Mouse (Mus musculus) CH12.LX (cell line): ENCODE data around the gene 4930548H24Rik. TPM values are rescaled to one million over a fixed set of nuclear protein-coding genes. Genes with fewer than 3 reads are reported as not detected.

Experiments
- DNase-seq: peaks from one replicate; pipeline ENCODE4 v3.0.0-alpha.2; 2013; ENCODE audit errors: extremely low read depth
- H3K27ac ChIP-seq: 2 replicates; pipeline ENCODE4 v1.5.1; 2012; ENCODE audit warnings: low read depth, mild to moderate bottlenecking, control low read depth, moderate library complexity; ENCODE audit not compliant: insufficient read depth
- H3K27me3 ChIP-seq: replicated peaks from 2 replicates; pipeline ENCODE3; 2012; ENCODE audit warnings: inconsistent platforms
- H3K36me3 ChIP-seq, 2 experiments: replicated peaks in 1 of 2; 2 replicates each; pipeline versions ENCODE3 to v1.6.1; 2012; ENCODE audit warnings: inconsistent platforms in 1 of 2, low read length in 1 of 2, mild to moderate bottlenecking in 1 of 2, mixed read lengths in 1 of 2, moderate library complexity in 1 of 2; ENCODE audit not compliant: control insufficient read depth in 1 of 2, insufficient read depth in 1 of 2
- H3K4me1 ChIP-seq, 2 experiments: 2 replicates each; pipeline ENCODE4 v1.6.1; 2012; ENCODE audit warnings: inconsistent platforms in 1 of 2, moderate library complexity in 1 of 2; ENCODE audit not compliant: insufficient read depth in 2 of 2, control insufficient read depth in 1 of 2
- H3K4me2 ChIP-seq: 2 replicates; pipeline ENCODE4 v1.6.1; 2012; ENCODE audit warnings: low read depth, mild to moderate bottlenecking, control low read depth; ENCODE audit not compliant: poor library complexity, insufficient read depth, severe bottlenecking
- H3K4me3 ChIP-seq, 3 experiments: fragments of 150-350 bp in 1 of 3; sonication (generic) in 1 of 3; replicated peaks in 1 of 3; 2 replicates each; pipeline versions ENCODE3 to v1.5.1; 2011 to 2012; ENCODE audit warnings: low read depth in 2 of 3, low read length in 2 of 3, mild to moderate bottlenecking in 2 of 3, moderate library complexity in 2 of 3, control low read depth in 1 of 3, improper control_type of control experiment in 1 of 3, inconsistent platforms in 1 of 3, mixed read lengths in 1 of 3; ENCODE audit not compliant: poor library complexity in 1 of 3
- H3K79me2 ChIP-seq: replicated peaks from 2 replicates; pipeline ENCODE4 v1.6.1; 2012; ENCODE audit warnings: mild to moderate bottlenecking, moderate library complexity; ENCODE audit not compliant: control insufficient read depth, poor library complexity, insufficient read depth, severe bottlenecking; ENCODE audit errors: extremely low read depth
- H3K9ac ChIP-seq: 2 replicates; pipeline ENCODE4 v1.6.1; 2012; ENCODE audit warnings: low read depth, mild to moderate bottlenecking, control low read depth, moderate library complexity; ENCODE audit not compliant: insufficient read depth
- H3K9me3 ChIP-seq: replicated peaks from 2 replicates; pipeline ENCODE3; 2012; ENCODE audit warnings: low read length, inconsistent platforms, mixed read lengths
- CTCF ChIP-seq, 2 experiments: IDR thresholded peaks in 1 of 2; conservative IDR thresholded peaks in 1 of 2; 2 replicates each; pipeline ENCODE4 v1.5.1; 2011 to 2012; ENCODE audit warnings: low read depth in 2 of 2, low read length in 2 of 2, improper control_type of control experiment in 1 of 2, inconsistent platforms in 1 of 2, mild to moderate bottlenecking in 1 of 2, moderate library complexity in 1 of 2
- E2F4 ChIP-seq: IDR thresholded peaks from 2 replicates; pipeline ENCODE4 v1.6.1; 2011; ENCODE audit warnings: low read depth, low read length, improper control_type of control experiment; ENCODE audit not compliant: insufficient replicate concordance
- ETS1 ChIP-seq: conservative IDR thresholded peaks from 2 replicates; pipeline ENCODE4 v1.6.1; 2012; ENCODE audit warnings: low read depth, mild to moderate bottlenecking, inconsistent platforms, low read length, improper control_type of control experiment, moderate library complexity
- HCFC1 ChIP-seq: IDR thresholded peaks from 2 replicates; pipeline ENCODE4 v1.6.1; 2012; ENCODE audit warnings: low read depth, mild to moderate bottlenecking, inconsistent platforms, low read length, improper control_type of control experiment
- JUN ChIP-seq: IDR thresholded peaks from 2 replicates; pipeline ENCODE4 v1.6.1; 2011; ENCODE audit warnings: low read depth, mild to moderate bottlenecking, low read length, improper control_type of control experiment, moderate library complexity; ENCODE audit not compliant: insufficient read depth
- MAFK ChIP-seq: IDR thresholded peaks from 2 replicates; pipeline ENCODE4 v1.6.1; 2011; ENCODE audit warnings: low read length, improper control_type of control experiment; ENCODE audit not compliant: insufficient replicate concordance
- MAX ChIP-seq: IDR thresholded peaks from 2 replicates; pipeline ENCODE4 v1.6.1; 2011; ENCODE audit warnings: low read length, improper control_type of control experiment
- MAZ ChIP-seq: IDR thresholded peaks from 2 replicates; pipeline ENCODE4 v1.6.1; 2012; ENCODE audit warnings: low read depth, mild to moderate bottlenecking, inconsistent platforms, low read length, improper control_type of control experiment, moderate library complexity
- MXI1 ChIP-seq: IDR thresholded peaks from 2 replicates; pipeline ENCODE4 v1.6.1; 2011; ENCODE audit warnings: mild to moderate bottlenecking, low read depth, low read length, improper control_type of control experiment
- MYC ChIP-seq: IDR thresholded peaks from 2 replicates; pipeline ENCODE4 v1.6.1; 2011; ENCODE audit warnings: low read depth, mild to moderate bottlenecking, improper control_type of control experiment, low read length
- NRF1 ChIP-seq: IDR thresholded peaks from 2 replicates; pipeline ENCODE4 v1.6.1; 2014; ENCODE audit warnings: low read depth, mild to moderate bottlenecking, inconsistent platforms, low read length, improper control_type of control experiment, moderate library complexity
- POLR2A ChIP-seq: IDR thresholded peaks from 2 replicates; pipeline ENCODE4 v1.6.1; 2011; ENCODE audit warnings: low read depth, mild to moderate bottlenecking, improper control_type of control experiment, low read length
- POLR2AphosphoS2 ChIP-seq: IDR thresholded peaks from 2 replicates; pipeline ENCODE4 v1.6.1; 2011; ENCODE audit warnings: low read depth, low read length, improper control_type of control experiment
- RCOR1 ChIP-seq: conservative IDR thresholded peaks from 2 replicates; pipeline ENCODE4 v1.6.1; 2012; ENCODE audit warnings: low read depth, mild to moderate bottlenecking, inconsistent platforms, low read length, improper control_type of control experiment
- SIN3A ChIP-seq: IDR thresholded peaks from 2 replicates; pipeline ENCODE4 v1.6.1; 2012; ENCODE audit warnings: low read length, improper control_type of control experiment, inconsistent platforms
- TBP ChIP-seq: conservative IDR thresholded peaks from 2 replicates; pipeline ENCODE4 v1.6.1; 2011; ENCODE audit warnings: low read depth, low read length, improper control_type of control experiment
- ZNF384 ChIP-seq: IDR thresholded peaks from 2 replicates; pipeline ENCODE4 v1.6.1; 2012; ENCODE audit warnings: low read depth, low read length, improper control_type of control experiment, inconsistent platforms
- dilution Hi-C: fragments of 300-500 bp; cut with MboI; formaldehyde crosslinking; loops from 2 replicates; pipeline ENCODE4 v1.14.3; 2020; ENCODE audit warnings: low sequenced_read_pairs; ENCODE audit not compliant: extremely low pct_unique_long_range_greater_than_20kb, extremely low pct_ligation_motif_present
- in situ Hi-C: fragments of 300-500 bp; cut with MboI; formaldehyde crosslinking; loops from 3 replicates; pipeline ENCODE4 v1.14.3; 2019; ENCODE audit warnings: low sequenced_read_pairs, low pct_ligation_motif_present, low pct_unique_long_range_greater_than_20kb, mixed read lengths
- polyA plus RNA-seq: library from polyadenylated mRNA; unstranded; fragments of >175 nt; gene quantifications from 2 replicates; pipeline ENCODE4 v1.2.1, GENCODE M21; 2012; ENCODE audit warnings: low read depth; ENCODE audit not compliant: insufficient read length
- total RNA-seq, 2 experiments: library from RNA; depleted of rRNA; stranded (reverse); fragments of 300-350 nt in 1 of 2; fragments of >200 nt in 1 of 2; gene quantifications; 2 replicates each; pipeline ENCODE4 v1.2.3; 2012 to 2014

Gene 4930548H24Rik
- total and polyA plus RNA-seq, 3 experiments, result not detected

DNA sequence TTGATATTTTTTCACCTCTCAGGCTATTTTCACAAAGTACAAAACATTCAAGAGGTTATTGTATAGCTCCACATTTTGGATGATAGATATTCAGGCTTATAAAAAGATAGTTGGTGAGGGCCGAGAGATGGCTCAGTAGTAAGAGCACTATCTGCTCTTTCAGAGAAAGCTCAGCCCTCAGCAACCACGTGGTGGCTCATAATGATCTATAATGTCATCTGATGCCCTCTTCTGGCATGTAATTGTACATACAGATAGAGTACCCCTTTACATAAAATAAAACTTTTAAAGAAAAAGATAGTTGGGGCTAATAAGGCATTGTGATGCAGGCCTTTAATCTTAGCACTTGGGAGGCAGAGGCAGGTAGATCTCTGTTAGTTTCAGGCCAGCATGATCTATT is 43.0 kb downstream of the 4930548H24Rik start:
- Histone ChIP-seq H3K27ac (no peak overlapping the region), H3K4me3 (no peak overlapping the region), H3K27me3 (no peaks in the 10 kb centered on the region), H3K79me2 (peaks cover 28% of the 10 kb centered on the region), H3K9ac (no peak overlapping the region; the same call in 1 of the 2 replicates), H3K4me1 (peaks cover 7 to 33% of the 10 kb centered on the region in 2 experiments; a peak in 3 of 4 replicates), H3K9me3 (no peaks in the 10 kb centered on the region), H3K36me3 (peaks cover 34 to 52% of the 10 kb centered on the region in 2 experiments), H3K4me2 (no peak overlapping the region)
- TF ChIP-seq NRF1, result no peak
- peak in 1 of 2 experiments; percentile 42; a peak in 2 of 4 replicates for TF ChIP-seq CTCF (conservative IDR thresholded peaks at IDR 0.05 in 1 of 2, IDR thresholded peaks at IDR 0.05 in 1 of 2; ENCODE audit: low read depth in 2 of 2, low read length in 2 of 2)
- TF ChIP-seq E2F4, result no peak
- TF ChIP-seq JUN, result no peak
- TF ChIP-seq MAZ, result no peak
- peak; percentile 34; the same call in 1 of the 2 replicates for TF ChIP-seq MXI1
- TF ChIP-seq TBP, result no peak
- no peak for TF ChIP-seq HCFC1
- TF ChIP-seq MAX, result peak; percentile 62
- no peak for TF ChIP-seq SIN3A
- no peak for TF ChIP-seq ETS1
- no peak for TF ChIP-seq RCOR1
- TF ChIP-seq POLR2AphosphoS2, result no peak
- TF ChIP-seq MAFK, result no peak
- peak; percentile 89 for TF ChIP-seq MYC
- DNase-seq, result peak; percentile 31
- dilution Hi-C loops (no loop called here), in situ Hi-C loops (no loop called here)

- H3K36me3 ChIP-seq, result peaks cover 73 to 88% of the 10 kb centered on the region in 2 experiments
Measured at GRCm38 (mm10) chr5:31535228-31535627, 49.7 kb downstream of the 4930548H24Rik start.

More at GRCm38 (mm10) chr5:31535228-31535627, 49.7 kb downstream of the 4930548H24Rik start:
- no peak overlapping the region for H3K4me3 ChIP-seq
- no peaks in the 10 kb centered on the region for H3K79me2 ChIP-seq
- dilution Hi-C loops, result no loop called here
- DNase-seq, result no peak
- no peak overlapping the region for H3K4me2 ChIP-seq
- TF ChIP-seq E2F4 (no peak), CTCF (conservative IDR thresholded peaks at IDR 0.05 in 1 of 2, IDR thresholded peaks at IDR 0.05 in 1 of 2; ENCODE audit: low read depth in 2 of 2, low read length in 2 of 2) (peak in 1 of 2 experiments; percentile 20; a peak in 1 of 4 replicates), MAFK (no peak), SIN3A (no peak), ZNF384 (no peak), MAX (no peak), MXI1 (no peak), MYC (no peak), POLR2A (no peak)
- TF ChIP-seq, all 38 proteins: peak for 1
- Histone ChIP-seq H3K9me3 (no peaks in the 10 kb centered on the region), H3K27me3 (no peaks in the 10 kb centered on the region), H3K4me1 (no peaks in the 10 kb centered on the region), H3K9ac (no peak overlapping the region), H3K27ac (no peak overlapping the region)
- in situ Hi-C loops, result no loop called here

Other genes with a start within 250 kb of the 4930548H24Rik start
- 36.6 and 40.4 TPM in 2 replicates for gene Nrbp1, start 244.9 kb upstream of the 4930548H24Rik start, total RNA-seq (2012; rRNA removed)
- gene Nrbp1, start 244.9 kb upstream of the 4930548H24Rik start, total RNA-seq (2014; rRNA removed), result 40.5 and 41.5 TPM in 2 replicates
- gene Nrbp1, start 244.9 kb upstream of the 4930548H24Rik start, polyA plus RNA-seq, result 34.5 and 36.1 TPM in 2 replicates
- not detected in 2 replicates for gene Gm9970, start 244.5 kb upstream of the 4930548H24Rik start, total RNA-seq (2012; rRNA removed)
- not detected in 2 replicates for gene Gm9970, start 244.5 kb upstream of the 4930548H24Rik start, total RNA-seq (2014; rRNA removed)
- gene Gm9970, start 244.5 kb upstream of the 4930548H24Rik start, polyA plus RNA-seq, result not detected in 2 replicates
- 13.9 and 14.1 TPM in 2 replicates for gene Krtcap3, start 234.0 kb upstream of the 4930548H24Rik start, total RNA-seq (2012; rRNA removed)
- gene Krtcap3, start 234.0 kb upstream of the 4930548H24Rik start, total RNA-seq (2014; rRNA removed), result 9.8 and 10.0 TPM in 2 replicates
- gene Krtcap3, start 234.0 kb upstream of the 4930548H24Rik start, polyA plus RNA-seq, result 8.6 and 11.3 TPM in 2 replicates
- gene Ift172, start 194.6 kb upstream of the 4930548H24Rik start, total RNA-seq (2012; rRNA removed), result 11.1 and 21.5 TPM in 2 replicates
- gene Ift172, start 194.6 kb upstream of the 4930548H24Rik start, total RNA-seq (2014; rRNA removed), result 4.3 and 6.1 TPM in 2 replicates
- 8.5 and 9.2 TPM in 2 replicates for gene Ift172, start 194.6 kb upstream of the 4930548H24Rik start, polyA plus RNA-seq
- gene Fndc4, start 189.7 kb upstream of the 4930548H24Rik start, total RNA-seq (2012; rRNA removed), result 0.13 and 0.34 TPM in 2 replicates
- not detected in 2 replicates for gene Fndc4, start 189.7 kb upstream of the 4930548H24Rik start, total RNA-seq (2014; rRNA removed)
- not detected in 2 replicates for gene Fndc4, start 189.7 kb upstream of the 4930548H24Rik start, polyA plus RNA-seq
- gene Gckr, start 188.3 kb upstream of the 4930548H24Rik start, total RNA-seq (2012; rRNA removed), result 0.08 TPM in 1 of 2 replicates, not detected in the other
- gene Gckr, start 188.3 kb upstream of the 4930548H24Rik start, total RNA-seq (2014; rRNA removed), result not detected in 2 replicates
- gene Gckr, start 188.3 kb upstream of the 4930548H24Rik start, polyA plus RNA-seq, result not detected in 2 replicates
- 13.6 and 16.5 TPM in 2 replicates for gene Zfp512, start 33.3 kb upstream of the 4930548H24Rik start, total RNA-seq (2012; rRNA removed)
- 16.0 and 17.2 TPM in 2 replicates for gene Zfp512, start 33.3 kb upstream of the 4930548H24Rik start, total RNA-seq (2014; rRNA removed)
- 15.4 and 16.5 TPM in 2 replicates for gene Zfp512, start 33.3 kb upstream of the 4930548H24Rik start, polyA plus RNA-seq
- 30.6 and 40.8 TPM in 2 replicates for gene Gpn1, start 9.0 kb downstream of the 4930548H24Rik start, total RNA-seq (2012; rRNA removed)
- gene Gpn1, start 9.0 kb downstream of the 4930548H24Rik start, total RNA-seq (2014; rRNA removed), result 37.3 and 47.5 TPM in 2 replicates
- 38.7 and 42.6 TPM in 2 replicates for gene Gpn1, start 9.0 kb downstream of the 4930548H24Rik start, polyA plus RNA-seq
- gene Slc4a1ap, start 41.3 kb downstream of the 4930548H24Rik start, total RNA-seq (2012; rRNA removed), result 25.7 and 30.0 TPM in 2 replicates
- gene Slc4a1ap, start 41.3 kb downstream of the 4930548H24Rik start, total RNA-seq (2014; rRNA removed), result 27.9 and 31.0 TPM in 2 replicates
- 41.1 and 50.6 TPM in 2 replicates for gene Slc4a1ap, start 41.3 kb downstream of the 4930548H24Rik start, polyA plus RNA-seq
- 12.8 and 13.3 TPM in 2 replicates for gene Supt7l, start 42.1 kb downstream of the 4930548H24Rik start, total RNA-seq (2012; rRNA removed)
- 15.9 and 16.8 TPM in 2 replicates for gene Supt7l, start 42.1 kb downstream of the 4930548H24Rik start, total RNA-seq (2014; rRNA removed)
- 13.2 and 16.2 TPM in 2 replicates for gene Supt7l, start 42.1 kb downstream of the 4930548H24Rik start, polyA plus RNA-seq
- gene Mrpl33, start 111.2 kb downstream of the 4930548H24Rik start, total RNA-seq (2012; rRNA removed), result 168 and 236 TPM in 2 replicates
- gene Mrpl33, start 111.2 kb downstream of the 4930548H24Rik start, total RNA-seq (2014; rRNA removed), result 336 and 387 TPM in 2 replicates
- gene Mrpl33, start 111.2 kb downstream of the 4930548H24Rik start, polyA plus RNA-seq, result 114 and 150 TPM in 2 replicates
- gene Rbks, start 211.9 kb downstream of the 4930548H24Rik start, total RNA-seq (2012; rRNA removed), result 3.6 and 5.5 TPM in 2 replicates
- gene Rbks, start 211.9 kb downstream of the 4930548H24Rik start, total RNA-seq (2014; rRNA removed), result 6.5 and 6.8 TPM in 2 replicates
- gene Rbks, start 211.9 kb downstream of the 4930548H24Rik start, polyA plus RNA-seq, result 9.2 and 9.3 TPM in 2 replicates
- gene Babam2, start 211.9 kb downstream of the 4930548H24Rik start, total RNA-seq (2012; rRNA removed), result 30.0 and 39.8 TPM in 2 replicates
- gene Babam2, start 211.9 kb downstream of the 4930548H24Rik start, total RNA-seq (2014; rRNA removed), result 29.4 and 38.2 TPM in 2 replicates
- gene Babam2, start 211.9 kb downstream of the 4930548H24Rik start, polyA plus RNA-seq, result 71.5 and 78.0 TPM in 2 replicates